Mouse (Mus musculus) frontal cortex, postnatal 10 days (tissue): ENCODE data around the gene Adgrg3.

ENCODE experiments used
- DNase-seq, 2 experiments: peaks; one replicate each; pipeline ENCODE4 v3.0.0; 2022; ENCODE audit warnings: low spot score in 2 of 2, mixed read lengths in 1 of 2

Adgrg3 gene

DNA sequence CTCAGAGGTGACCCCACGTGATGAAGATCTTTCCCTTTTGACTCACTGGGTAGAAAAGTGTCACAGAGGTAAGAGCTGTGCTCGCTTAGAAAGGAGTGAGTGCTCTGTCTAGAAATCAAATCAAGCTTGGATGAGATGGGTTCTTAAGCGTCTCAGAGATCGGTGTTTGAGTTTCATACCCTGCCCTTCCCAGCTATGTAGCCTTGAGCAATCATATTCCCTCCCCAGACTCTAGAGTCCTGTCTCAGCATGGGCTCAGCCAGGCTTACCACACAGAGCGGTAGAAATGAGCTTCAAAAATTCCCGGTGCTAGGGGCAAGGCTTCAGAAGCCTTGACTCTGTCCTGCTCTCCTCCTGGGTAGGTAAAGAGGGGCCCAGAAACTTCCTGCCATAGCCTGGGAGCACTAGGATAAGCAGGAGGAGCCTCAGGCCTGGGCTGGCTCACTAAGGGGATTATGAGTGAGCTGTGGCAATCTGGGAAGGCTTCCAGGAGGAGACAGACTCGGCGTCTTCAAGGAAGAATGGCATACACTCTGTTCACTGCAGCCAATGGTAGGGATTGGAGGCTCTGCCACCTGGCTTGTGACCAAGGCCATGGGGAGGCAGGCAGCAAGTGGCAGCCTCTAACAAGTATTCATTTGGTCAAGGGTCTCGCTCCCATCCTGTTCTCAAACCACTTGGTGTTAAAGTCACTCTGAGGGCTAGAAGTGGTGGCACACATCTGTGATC is 24.3 kb upstream of the Adgrg3 start:
- no peak for DNase-seq

GRCm38 (mm10) chr8:94994006-94994405 is 23.5 kb upstream of the Adgrg3 start:
- DNase-seq, result peak; percentile 87 to 91

DNA sequence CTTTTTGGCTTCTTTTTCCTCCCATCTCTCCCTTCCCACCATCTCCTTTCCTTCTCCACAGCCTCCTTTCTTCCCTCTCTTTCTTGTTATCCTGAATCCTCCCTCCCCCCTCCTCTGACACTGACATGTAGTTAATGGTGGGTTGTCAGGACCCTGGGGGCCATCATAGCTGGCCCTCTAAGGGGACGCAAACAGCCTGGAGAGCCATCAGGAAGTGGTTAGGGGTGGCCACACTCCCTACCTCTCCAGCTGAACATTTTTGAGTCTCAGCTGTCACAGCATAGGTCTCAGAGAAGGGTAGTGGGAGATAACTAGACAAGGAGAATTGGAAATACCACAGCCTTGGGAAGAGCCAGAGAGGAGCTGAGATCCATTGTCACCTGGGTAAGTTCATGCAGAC is 23.0 kb upstream of the Adgrg3 start:
- no peak for DNase-seq

DNA sequence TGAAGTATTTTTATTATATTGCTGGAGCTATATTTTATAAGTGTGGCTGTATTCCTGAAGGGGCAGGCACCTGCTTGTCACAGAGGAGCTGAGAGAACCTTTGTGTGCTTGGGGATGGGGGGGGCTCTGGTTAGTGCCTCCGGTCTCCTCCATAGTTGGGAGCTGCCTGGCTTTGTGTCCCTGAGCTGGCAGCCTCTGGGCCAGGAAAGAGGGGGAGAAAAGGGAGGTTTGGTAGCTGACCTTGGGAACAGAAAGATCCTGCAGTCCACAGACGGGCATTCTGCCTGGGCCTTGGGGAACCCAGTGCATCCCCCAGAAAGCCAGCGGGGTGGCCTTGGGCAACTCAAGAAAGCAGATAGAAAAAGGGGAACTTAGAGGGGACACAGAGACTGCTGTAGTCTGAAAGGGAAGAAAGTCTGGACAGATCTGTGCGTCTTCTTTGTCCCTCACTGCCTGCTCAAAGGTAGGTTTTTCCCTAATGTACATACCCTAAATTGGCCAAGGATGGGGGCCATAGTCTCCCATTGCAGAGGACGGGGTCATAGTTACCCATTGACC is 22.1 kb upstream of the Adgrg3 start:
- peak in 1 of 2 experiments; percentile 63 for DNase-seq

- DNase-seq, result no peak
These were observed 21.5 kb upstream of the Adgrg3 start for GRCm38 (mm10) chr8:94996037-94996436.

DNA sequence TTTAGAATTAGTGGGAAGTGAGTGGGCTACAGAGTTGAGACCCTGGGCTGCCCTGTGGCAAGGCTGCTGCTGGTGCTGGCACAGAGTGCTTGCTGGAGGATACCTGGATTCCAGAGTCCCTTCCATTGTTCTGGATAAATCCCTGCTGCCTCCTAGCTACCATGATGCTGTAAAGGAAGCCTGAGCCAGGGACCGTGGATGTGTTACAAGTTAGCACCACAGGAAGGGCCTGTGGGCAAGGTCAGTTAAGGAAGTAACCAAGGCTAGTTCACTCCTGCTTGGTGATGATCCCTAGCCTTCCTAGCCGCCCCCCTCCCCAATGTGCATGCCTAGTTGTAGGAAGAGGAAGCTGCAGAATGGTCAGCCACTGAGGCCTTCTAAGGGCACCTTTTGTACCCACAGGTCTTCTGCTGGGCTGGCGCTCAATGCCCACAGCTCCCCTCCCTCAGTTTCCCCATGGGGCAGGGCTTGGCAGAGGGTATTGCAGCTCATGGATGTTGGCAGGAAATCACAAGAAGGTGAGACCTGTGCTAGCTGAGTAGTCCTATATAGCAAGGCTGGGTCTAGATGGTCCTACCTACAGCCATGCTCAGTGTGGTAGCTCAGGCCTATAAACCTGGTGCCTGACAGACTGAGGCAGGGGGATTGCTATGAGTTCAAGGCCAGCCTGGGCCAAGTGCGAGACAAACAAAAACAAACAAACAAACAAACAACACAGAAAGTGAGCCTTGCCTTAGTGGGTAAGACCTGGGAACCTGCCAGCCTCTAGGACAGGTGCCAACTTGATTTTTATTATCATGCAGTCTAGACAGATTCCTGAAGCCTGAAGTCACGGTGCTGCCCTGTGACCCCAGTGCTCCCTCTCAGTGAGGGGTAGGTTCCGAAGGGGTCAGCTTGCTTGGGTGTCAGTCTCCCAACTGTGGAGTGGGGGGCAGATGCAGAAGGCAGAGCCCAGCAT is 20.3 kb upstream of the Adgrg3 start:
- DNase-seq, result no peak

DNA sequence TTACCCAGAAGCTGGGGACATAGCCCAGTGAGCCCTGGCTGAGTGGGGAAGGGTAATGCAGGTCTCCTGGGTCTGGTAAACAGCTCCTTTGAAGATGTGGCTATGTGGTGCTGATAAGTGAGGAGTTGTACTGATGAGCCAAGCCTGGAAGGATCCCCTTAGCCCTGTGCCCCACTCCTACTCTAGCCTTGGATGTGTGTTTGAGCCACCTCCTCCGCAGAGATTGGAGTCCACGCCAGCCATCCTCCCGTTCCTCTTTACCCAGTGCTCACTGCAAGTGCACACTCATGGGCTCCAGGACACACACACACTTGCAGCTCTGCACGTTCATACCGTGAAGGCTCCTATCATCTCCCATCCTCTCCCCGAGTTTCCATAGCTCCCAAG is 19.6 kb upstream of the Adgrg3 start:
- DNase-seq, result no peak

DNA sequence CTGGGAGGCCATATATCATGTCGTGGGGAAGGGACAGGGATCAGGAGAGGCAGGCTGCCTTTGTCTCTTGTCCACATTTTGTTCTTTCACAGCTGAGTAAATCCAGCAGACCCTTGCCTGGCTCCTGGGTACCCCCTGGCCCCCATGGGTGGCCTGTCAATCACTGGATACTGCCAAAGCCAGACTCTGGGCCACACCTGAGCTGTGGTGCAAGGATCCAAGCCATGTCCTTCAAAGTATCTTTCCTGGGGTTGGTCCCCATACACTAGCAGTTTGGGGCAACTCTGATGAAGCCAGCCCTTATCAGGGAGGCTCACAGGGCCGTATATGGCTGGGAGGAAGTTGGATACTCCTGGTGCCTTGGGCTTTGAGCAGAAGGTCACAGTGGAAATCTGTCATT is 19.1 kb upstream of the Adgrg3 start:
- DNase-seq, result no peak

DNA sequence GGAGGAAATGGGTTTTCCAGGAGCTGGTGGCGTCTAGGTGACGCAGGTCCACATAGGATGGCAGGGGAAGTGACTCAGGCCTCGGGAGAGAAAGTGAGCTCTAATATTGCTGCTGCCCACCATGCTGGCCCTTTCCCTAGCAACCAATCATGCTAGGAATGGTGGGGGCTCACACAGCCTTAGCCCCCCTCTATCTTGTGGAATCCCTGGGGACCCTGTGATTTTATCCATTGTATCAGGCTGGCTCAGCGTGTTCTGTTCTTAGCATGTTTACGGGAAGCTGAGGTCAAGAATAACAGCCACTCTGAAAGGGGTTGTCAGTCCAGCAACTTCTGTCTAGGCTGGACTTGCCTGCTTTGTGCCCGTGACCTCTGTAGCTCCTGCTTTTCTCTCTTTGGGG is 18.5 kb upstream of the Adgrg3 start:
- no peak for DNase-seq

DNA sequence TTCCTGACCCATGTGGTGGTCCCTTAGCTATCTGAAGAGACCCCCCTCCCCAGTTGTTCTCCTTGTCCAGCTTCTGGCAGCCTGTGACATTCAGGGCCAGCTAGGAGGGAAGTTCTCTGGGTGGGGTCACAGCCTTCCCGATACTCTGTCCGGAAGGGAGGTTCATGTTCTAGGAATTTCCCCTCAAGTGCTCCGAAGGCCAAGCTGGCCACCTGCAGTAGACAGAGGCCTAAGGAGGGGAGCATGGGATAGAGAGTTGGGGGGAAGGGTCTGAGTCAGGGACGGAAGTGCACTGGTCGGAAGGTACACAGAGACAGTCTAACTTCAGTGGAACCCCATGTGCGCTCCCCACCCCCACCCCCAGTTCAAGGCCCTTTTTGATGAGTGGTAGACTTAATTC is 17.5 kb upstream of the Adgrg3 start:
- no peak for DNase-seq

GRCm38 (mm10) chr8:95000684-95001083 is 16.8 kb upstream of the Adgrg3 start:
- no peak for DNase-seq

DNA sequence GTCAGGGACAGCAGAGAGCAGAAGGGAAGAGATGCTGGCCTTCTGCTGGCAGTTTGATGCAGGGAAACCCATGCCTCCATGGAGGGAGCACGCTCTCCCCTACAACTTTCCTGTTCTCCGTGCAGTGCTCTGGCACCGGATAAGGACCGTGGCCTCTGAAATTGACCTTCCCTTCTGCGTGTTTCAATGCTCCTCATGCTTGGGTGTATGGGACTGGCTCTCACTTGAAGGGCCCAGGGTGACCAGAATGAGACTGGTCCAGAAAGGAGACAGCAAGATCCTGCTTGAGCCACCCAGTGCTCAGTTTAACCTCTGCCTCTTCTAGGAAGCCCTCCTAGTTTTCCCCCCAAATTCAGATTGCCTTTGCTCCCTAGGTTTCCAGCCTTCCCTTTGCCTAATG is 16.3 kb upstream of the Adgrg3 start:
- no peak for DNase-seq

DNA sequence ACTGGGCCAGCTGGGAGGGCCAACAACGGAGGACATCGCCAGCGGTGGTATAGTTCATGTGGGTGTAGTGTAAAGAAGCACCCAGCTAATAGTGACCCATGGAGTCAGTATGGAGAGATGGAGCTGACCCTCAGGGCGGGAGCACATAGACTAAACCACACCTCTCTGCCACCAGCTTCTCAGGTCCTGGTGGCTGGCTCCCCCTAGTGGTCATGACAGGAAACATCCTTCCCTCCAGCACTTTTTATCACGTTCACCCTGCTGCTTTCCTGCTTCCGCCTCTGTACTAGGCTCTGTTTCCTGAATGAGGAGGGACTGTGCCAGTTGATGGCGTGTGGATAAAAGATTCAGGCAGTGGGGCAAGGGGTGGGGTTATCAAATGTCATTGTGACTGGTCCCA is 15.8 kb upstream of the Adgrg3 start:
- DNase-seq, result peak; percentile 69 to 73

- no peak for DNase-seq
These were observed 15.3 kb upstream of the Adgrg3 start for GRCm38 (mm10) chr8:95002089-95002655.

GRCm38 (mm10) chr8:95012442-95012919 is 5.0 kb upstream of the Adgrg3 start:
- DNase-seq, result no peak

GRCm38 (mm10) chr8:95015866-95016265 is 1.6 kb upstream of the Adgrg3 start:
- DNase-seq, result no peak

DNA sequence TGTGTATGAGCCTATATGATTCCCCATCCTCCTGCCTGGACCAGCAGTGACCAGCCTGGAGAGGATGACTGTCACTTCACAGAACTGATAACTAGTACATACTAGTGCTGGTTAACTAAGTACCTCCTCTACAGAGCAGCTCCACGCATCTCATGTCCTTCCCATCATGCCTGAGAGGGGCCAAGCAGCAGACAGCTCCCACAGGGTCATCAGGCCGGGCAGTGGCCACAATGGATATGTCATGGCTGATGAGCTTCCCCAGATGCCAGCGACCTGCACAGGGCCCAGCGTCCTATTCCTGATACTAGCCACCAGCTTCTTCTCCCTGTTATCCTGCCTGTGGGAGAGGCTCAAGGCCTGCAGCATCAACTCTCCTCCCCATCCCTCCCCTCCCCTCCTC is 808 bp upstream of the Adgrg3 start:
- no peak for DNase-seq

- no peak for DNase-seq
These were observed 610 bp downstream of the Adgrg3 start for GRCm38 (mm10) chr8:95017969-95018635.

- DNase-seq, result no peak
These were observed 2.8 kb downstream of the Adgrg3 start for GRCm38 (mm10) chr8:95020293-95020777.

DNA sequence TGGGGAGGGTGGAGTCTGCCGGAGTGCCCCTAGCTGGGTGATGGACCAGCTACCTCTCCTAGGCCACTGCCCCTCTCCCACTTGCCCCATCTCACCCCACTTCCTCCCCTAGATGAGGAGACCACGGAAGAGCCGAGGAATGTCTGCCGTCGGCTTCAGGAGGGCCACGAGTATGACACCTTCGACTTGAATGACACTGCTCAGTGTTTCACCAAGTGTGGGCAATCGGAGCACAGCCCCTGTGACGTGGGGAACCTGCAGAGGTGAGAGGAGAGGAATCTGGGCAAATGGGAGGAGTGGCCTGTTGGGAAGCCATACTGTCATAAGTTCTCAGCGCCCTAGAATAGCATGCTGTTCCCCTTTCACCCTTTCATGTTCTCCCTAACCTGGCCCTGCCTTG is 3.3 kb downstream of the Adgrg3 start:
- no peak for DNase-seq

GRCm38 (mm10) chr8:95023201-95023600 is 5.7 kb downstream of the Adgrg3 start:
- no peak for DNase-seq
